Mouse (Mus musculus) kidney, embryonic 16.5 days (tissue): ENCODE results near the gene Cst8. TPM values are rescaled to one million over a fixed set of nuclear protein-coding genes. Genes with fewer than 3 reads are reported as not detected.
A peak's percentile ranks its signal among the peaks of the same experiment; 100 is the strongest.
"Not testable (repeated sequence)": the region's sequence is repeated elsewhere in the genome, so short reads cannot be mapped to it uniquely, and the experiment has no call there.

Experiments
- ATAC-seq: fragments of 200-750 bp; cut with Nextera tagmentation; 2 replicates; pipeline ENCODE4 v1.8.0; 2017; ENCODE audit warnings: moderate TSS enrichment; ENCODE audit not compliant: low FRiP score, low TSS enrichment
- H3K27ac ChIP-seq: fragments of 300-500 bp; sonication (generic); 2 replicates; pipeline ENCODE4 v1.5.1; 2014; ENCODE audit warnings: low read length
- H3K27me3 ChIP-seq: fragments of 300-500 bp; sonication (generic); 2 replicates; pipeline ENCODE4 v1.6.1; 2014; ENCODE audit warnings: low read length, control low read depth, mixed read lengths; ENCODE audit not compliant: insufficient read depth
- H3K36me3 ChIP-seq: fragments of 300-500 bp; sonication (generic); 2 replicates; pipeline ENCODE4 v1.6.1; 2014; ENCODE audit warnings: low read length, control low read depth, mixed read lengths; ENCODE audit not compliant: insufficient read depth
- H3K4me1 ChIP-seq: fragments of 300-500 bp; sonication (generic); 2 replicates; pipeline ENCODE4 v1.6.1; 2014; ENCODE audit warnings: low read length, control low read depth, mixed read lengths; ENCODE audit not compliant: insufficient read depth
- H3K4me2 ChIP-seq: fragments of 300-500 bp; sonication (generic); replicated peaks from 2 replicates; pipeline ENCODE4 v1.6.1; 2014; ENCODE audit warnings: low read depth, low read length
- H3K4me3 ChIP-seq: fragments of 300-500 bp; sonication (generic); 2 replicates; pipeline ENCODE4 v1.5.1; 2014; ENCODE audit warnings: mild to moderate bottlenecking, low read length
- H3K9ac ChIP-seq: fragments of 300-500 bp; sonication (generic); replicated peaks from 2 replicates; pipeline ENCODE4 v1.6.1; 2014; ENCODE audit warnings: low read length
- H3K9me3 ChIP-seq: fragments of 300-500 bp; sonication (generic); 2 replicates; pipeline ENCODE4 v1.6.1; 2016; ENCODE audit warnings: low read length, control low read depth
- WGBS: fragments of 180-500 bp; shearing (Covaris S2); extraction: QIAGEN DNeasy Blood & Tissue Kit; methylation state at CpG from one replicate; pipeline ENCODE4 v1.1.7; 2014; 5-methylcytosine and 5-hydroxymethylcytosine counted together
- polyA plus RNA-seq: library from polyadenylated mRNA; unstranded; fragments of >200 nt; fragmentation: Nextera tagmentation; extraction: Ambion mirVana; gene quantifications from 2 replicates; pipeline ENCODE4 v1.2.1, GENCODE M21; 2015

The Cst8 gene
- polyA plus RNA-seq, result 0.40 and 1.2 TPM in 2 replicates

- WGBS, result 81% methylated on average over 1 of the region's 1 CpGs
- no peak within 1 kb of the TSS for H3K4me3 ChIP-seq
Measured at GRCm38 (mm10) chr2:148798485-148798884, at the start of gene Cst8. Cst8 (plus strand) TSS chr2:148798785.

GRCm38 (mm10) chr2:148750058-148750457 is 48.5 kb upstream of the Cst8 start, which contains the start of gene Cstl1:
Cstl1 (plus strand) TSS chr2:148750358.
- ATAC-seq, result no peak
- no peak within 1 kb of the TSS for H3K27ac ChIP-seq
- H3K27me3 ChIP-seq, result no peaks in the 10 kb centered on the region
- no peaks in the 10 kb centered on the region for H3K36me3 ChIP-seq
- 79% methylated on average over 1 of the region's 1 CpGs for WGBS
- H3K4me1 ChIP-seq, result no peaks in the 10 kb centered on the region
- no peak within 1 kb of the TSS for H3K9ac ChIP-seq
- no peak within 1 kb of the TSS for H3K4me3 ChIP-seq
- H3K4me2 ChIP-seq, result no peak within 1 kb of the TSS
- H3K9me3 ChIP-seq, result no peaks in the 10 kb centered on the region

More at GRCm38 (mm10) chr2:148798485-148798884, at the start of gene Cst8:
- Histone ChIP-seq H3K27me3 (no peaks in the 10 kb centered on the region), H3K9me3 (no peaks in the 10 kb centered on the region), H3K9ac (no peak within 1 kb of the TSS), H3K4me1 (0 out of 2 replicates have a peak, but pooled peaks cover 4% of the 10 kb centered on the region), H3K36me3 (no peaks in the 10 kb centered on the region), H3K4me2 (no peak within 1 kb of the TSS), H3K27ac (no peak within 1 kb of the TSS)
- ATAC-seq, result no peak

GRCm38 (mm10) chr2:148751893-148752813 is 46.4 kb upstream of the Cst8 start:
- H3K9me3 ChIP-seq, result no peaks in the 10 kb centered on the region
- H3K4me3 ChIP-seq, result peak overlapping the region; percentile 34
- no peak overlapping the region; the same call in 1 of the 2 replicates for H3K9ac ChIP-seq
- peak overlapping the region; percentile 60 for H3K4me2 ChIP-seq
- no peaks in the 10 kb centered on the region for H3K4me1 ChIP-seq
- 16% methylated on average over 15 of the region's 15 CpGs for WGBS
- no peaks in the 10 kb centered on the region for H3K27me3 ChIP-seq
- H3K27ac ChIP-seq, result no peak overlapping the region
- ATAC-seq, result peak; percentile 85
- H3K36me3 ChIP-seq, result no peaks in the 10 kb centered on the region

- Histone ChIP-seq H3K27me3 (no peaks in the 10 kb centered on the region), H3K36me3 (no peaks in the 10 kb centered on the region), H3K4me2 (no peak overlapping the region), H3K27ac (no peak overlapping the region), H3K9me3 (no peaks in the 10 kb centered on the region), H3K9ac (no peak overlapping the region), H3K4me3 (no peak overlapping the region), H3K4me1 (no peaks in the 10 kb centered on the region)
- ATAC-seq, result no peak
- WGBS, result 56% methylated on average over 1 of the region's 1 CpGs
Measured at GRCm38 (mm10) chr2:148754310-148754846, 44.2 kb upstream of the Cst8 start.

- no peaks in the 10 kb centered on the region for H3K36me3 ChIP-seq
- ATAC-seq, result no peak
- H3K27me3 ChIP-seq, result no peaks in the 10 kb centered on the region
- H3K9ac ChIP-seq, result no peak overlapping the region
- H3K4me3 ChIP-seq, result no peak overlapping the region
- H3K4me1 ChIP-seq, result no peaks in the 10 kb centered on the region
- H3K9me3 ChIP-seq, result no peaks in the 10 kb centered on the region
- WGBS, result 92% methylated on average over 1 of the region's 1 CpGs
- H3K4me2 ChIP-seq, result no peak overlapping the region
- no peak overlapping the region for H3K27ac ChIP-seq
Measured at GRCm38 (mm10) chr2:148763648-148764388, 34.8 kb upstream of the Cst8 start.

GRCm38 (mm10) chr2:148771397-148771796 is 27.2 kb upstream of the Cst8 start, which contains the start of gene Cst11:
Cst11 (minus strand) TSS chr2:148771497.
- not testable (repeated sequence) for H3K9me3 ChIP-seq, H3K4me2 ChIP-seq, ATAC-seq, H3K4me1 ChIP-seq, H3K27ac ChIP-seq, H3K9ac ChIP-seq, H3K4me3 ChIP-seq, H3K36me3 ChIP-seq, H3K27me3 ChIP-seq
- WGBS, result 86% methylated on average over 4 of the region's 4 CpGs

GRCm38 (mm10) chr2:148781709-148782108 is 16.9 kb upstream of the Cst8 start, which contains the start of gene 8030411F24Rik:
8030411F24Rik (plus strand) TSS chr2:148782009.
- Histone ChIP-seq H3K36me3 (no peaks in the 10 kb centered on the region), H3K9ac (no peak within 1 kb of the TSS), H3K27ac (no peak within 1 kb of the TSS), H3K4me2 (no peak within 1 kb of the TSS), H3K4me1 (no peaks in the 10 kb centered on the region), H3K4me3 (no peak within 1 kb of the TSS), H3K27me3 (no peaks in the 10 kb centered on the region), H3K9me3 (no peaks in the 10 kb centered on the region)
- no peak; the same call in 1 of the 2 replicates for ATAC-seq
- WGBS, result 42% methylated on average over 1 of the region's 1 CpGs

- no peaks in the 10 kb centered on the region for H3K4me1 ChIP-seq
- 91% methylated on average over 6 of the region's 6 CpGs for WGBS
- H3K4me2 ChIP-seq, result no peak within 1 kb of the TSS
- H3K9me3 ChIP-seq, result peaks cover 4% of the 10 kb centered on the region; the same call in 1 of the 2 replicates
- no peak within 1 kb of the TSS for H3K27ac ChIP-seq
- no peak for ATAC-seq
- no peak within 1 kb of the TSS for H3K4me3 ChIP-seq
- no peak within 1 kb of the TSS for H3K9ac ChIP-seq
- H3K27me3 ChIP-seq, result no peaks in the 10 kb centered on the region
- H3K36me3 ChIP-seq, result no peaks in the 10 kb centered on the region
Measured at GRCm38 (mm10) chr2:148789142-148789541, 9.4 kb upstream of the Cst8 start, which contains the start of gene Cst12. Cst12 (plus strand) TSS chr2:148789361.

- H3K9me3 ChIP-seq, result no peaks in the 10 kb centered on the region
- H3K9ac ChIP-seq, result no peak overlapping the region
- no peaks in the 10 kb centered on the region for H3K36me3 ChIP-seq
- peak; percentile 85 for ATAC-seq
- H3K27me3 ChIP-seq, result no peaks in the 10 kb centered on the region
- WGBS, result 36% methylated on average over 3 of the region's 3 CpGs
- no peak overlapping the region; the same call in 1 of the 2 replicates for H3K27ac ChIP-seq
- H3K4me3 ChIP-seq, result no peak overlapping the region
- H3K4me1 ChIP-seq, result 0 out of 2 replicates have a peak, but pooled peaks cover 4% of the 10 kb centered on the region
- H3K4me2 ChIP-seq, result no peak overlapping the region
Measured at GRCm38 (mm10) chr2:148801491-148801921, 2.9 kb downstream of the Cst8 start.
